Mouse (Mus musculus): ENCODE measurements at regions not wholly inside any gene's neighbourhood (a gene's known extent, or its start where the extent isn't known, plus 50 kb on each side); places are given as distances from the start of the nearest gene placed in this dataset.

GRCm38 (mm10) chr19:6660723-6661507 lies 118.1 kb upstream of the Slc22a12 start:
- no peak for TF ChIP-seq CTCF (IDR thresholded peaks at IDR 0.05; ENCODE audit: low read depth, low read length)
- TF ChIP-seq POLR2A (IDR thresholded peaks at IDR 0.05; ENCODE audit: borderline replicate concordance, low read depth, low read length), result no peak

All from bone marrow macrophage, adult 2 months (primary cell).